Mouse (Mus musculus) forebrain, embryonic 11.5 days (tissue): Measurements from ENCODE around the gene Serpinb6a. TPM values are rescaled to one million over a fixed set of nuclear protein-coding genes. Genes with fewer than 3 reads are reported as not detected.
"Not testable (repeated sequence)": the region's sequence is repeated elsewhere in the genome, so short reads cannot be mapped to it uniquely, and the experiment has no call there.

Experiments used
- ATAC-seq: fragments of 200-750 bp; cut with Nextera tagmentation; replicated peaks from 2 replicates; pipeline ENCODE4 v1.8.0; 2017; ENCODE audit warnings: moderate TSS enrichment; ENCODE audit not compliant: low FRiP score
- DNase-seq: peaks from one replicate; pipeline ENCODE4 v3.0.0-alpha.2; 2017; ENCODE audit warnings: low spot score
- H3K27ac ChIP-seq: fragments of 300-500 bp; sonication (generic); 2 replicates; pipeline ENCODE4 v1.5.1; 2014; ENCODE audit warnings: low read depth, low read length
- H3K27me3 ChIP-seq: fragments of 300-500 bp; sonication (generic); 2 replicates; pipeline ENCODE4 v1.6.1; 2014; ENCODE audit warnings: mild to moderate bottlenecking, low read length, mixed read lengths; ENCODE audit not compliant: control insufficient read depth, insufficient read depth
- H3K36me3 ChIP-seq: fragments of 300-500 bp; sonication (generic); 2 replicates; pipeline ENCODE4 v1.6.1; 2014; ENCODE audit warnings: mild to moderate bottlenecking, low read length, moderate library complexity, mixed read lengths; ENCODE audit not compliant: control insufficient read depth, insufficient read depth
- H3K4me1 ChIP-seq: fragments of 300-500 bp; sonication (generic); replicated peaks from 2 replicates; pipeline ENCODE4 v1.6.1; 2014; ENCODE audit warnings: low read length, mixed read lengths; ENCODE audit not compliant: control insufficient read depth, insufficient read depth
- H3K4me2 ChIP-seq: fragments of 300-500 bp; sonication (generic); 2 replicates; pipeline ENCODE4 v1.6.1; 2014; ENCODE audit warnings: low read depth, mild to moderate bottlenecking, low read length, moderate library complexity, mixed read lengths; ENCODE audit not compliant: severe bottlenecking
- H3K4me3 ChIP-seq: fragments of 300-500 bp; sonication (generic); 2 replicates; pipeline ENCODE4 v1.5.1; 2014; ENCODE audit warnings: low read depth, low read length
- H3K9ac ChIP-seq: fragments of 300-500 bp; sonication (generic); 2 replicates; pipeline ENCODE4 v1.6.1; 2014; ENCODE audit warnings: low read length
- H3K9me3 ChIP-seq: fragments of 300-500 bp; sonication (generic); 2 replicates; pipeline ENCODE4 v1.6.1; 2016; ENCODE audit warnings: low read length, mixed read lengths; ENCODE audit not compliant: control insufficient read depth
- WGBS: fragments of 180-500 bp; shearing (Covaris S2); extraction: QIAGEN DNeasy Blood & Tissue Kit; methylation state at CpG from one replicate; pipeline ENCODE4 v1.1.7; 2014; 5-methylcytosine and 5-hydroxymethylcytosine counted together
- polyA plus RNA-seq: library from polyadenylated mRNA; unstranded; fragments of >200 nt; fragmentation: Nextera tagmentation; extraction: Ambion mirVana; gene quantifications from 2 replicates; pipeline ENCODE4 v1.2.1, GENCODE M21; 2014

Gene Serpinb6a
- polyA plus RNA-seq, 1 experiment from 2014 or later = 31.8 TPM

GRCm38 (mm10) chr13:33937587-33937986 is 65.0 kb downstream of the Serpinb6a start:
- DNase-seq, H3K9ac ChIP-seq, H3K27me3 ChIP-seq, ATAC-seq, H3K36me3 ChIP-seq, H3K4me1 ChIP-seq, H3K4me2 ChIP-seq, H3K9me3 ChIP-seq, H3K4me3 ChIP-seq, H3K27ac ChIP-seq: not testable (repeated sequence)

DNA sequence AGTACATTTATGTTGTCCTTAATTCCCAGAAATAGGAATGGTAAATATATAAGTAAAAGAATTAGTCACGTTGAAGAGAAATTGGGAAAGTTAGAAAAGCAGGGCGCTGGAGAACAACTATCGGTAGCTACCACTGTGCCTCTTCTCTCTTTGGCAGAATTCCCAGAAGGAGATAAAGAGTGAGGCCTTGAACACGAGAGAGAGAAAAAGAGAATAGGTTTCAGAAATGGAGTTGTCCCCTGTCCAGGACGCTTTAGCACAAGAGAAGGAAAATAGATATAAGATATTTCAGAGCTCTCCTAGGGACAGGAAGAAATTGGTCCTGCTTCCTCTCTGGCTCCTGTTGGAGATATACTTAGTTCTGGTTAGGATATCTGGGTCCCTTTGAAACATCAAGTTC is 65.4 kb downstream of the Serpinb6a start:
- H3K4me3 ChIP-seq = no peak overlapping the region
- no peak overlapping the region for H3K9ac ChIP-seq
- no peaks in the 10 kb centered on the region for H3K36me3 ChIP-seq
- H3K4me2 ChIP-seq = no peak overlapping the region
- DNase-seq (no peak), ATAC-seq (no peak)
- H3K27ac ChIP-seq = no peak overlapping the region
- no peaks in the 10 kb centered on the region for H3K9me3 ChIP-seq
- no peaks in the 10 kb centered on the region for H3K4me1 ChIP-seq
- no peaks in the 10 kb centered on the region for H3K27me3 ChIP-seq
- WGBS = 95% methylated on average over 5 of the region's 5 CpGs

DNA sequence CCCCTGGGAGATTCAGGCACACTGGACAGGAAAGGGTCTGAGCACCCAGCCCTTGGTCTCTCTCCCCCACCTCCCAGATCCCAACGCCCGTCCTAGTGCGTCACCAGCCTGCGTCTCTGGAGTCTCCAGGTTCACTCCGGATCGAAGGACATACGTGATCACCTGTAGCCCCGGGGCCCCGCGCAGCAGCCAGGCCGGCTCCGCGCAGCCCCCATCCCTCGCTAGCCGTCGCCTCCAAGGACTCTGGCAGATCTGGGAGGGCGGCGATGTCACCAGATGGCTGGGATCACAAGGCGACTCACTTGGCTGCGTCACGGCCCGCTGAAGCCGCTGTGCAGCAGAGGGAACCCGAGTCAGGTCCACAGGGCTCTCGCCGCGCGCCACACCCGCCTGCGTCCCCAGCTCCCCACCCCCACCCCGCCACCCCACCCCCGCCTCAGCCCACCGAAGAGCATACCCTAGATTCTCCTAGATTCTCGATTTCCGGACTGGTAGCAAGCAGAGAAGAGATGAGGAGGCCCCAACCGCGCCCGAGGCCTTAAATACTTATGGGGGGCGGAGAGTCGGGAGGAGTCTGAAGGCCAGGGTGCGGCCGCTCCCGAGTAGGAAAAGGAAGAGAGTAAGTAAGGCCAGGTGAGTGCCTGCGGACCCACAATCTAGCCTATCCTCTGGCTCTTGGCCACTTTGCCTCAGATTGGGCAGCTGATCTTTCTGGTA is 67.0 kb downstream of the Serpinb6a start:
- DNase-seq (peak; percentile 81), ATAC-seq (peak; percentile 90)
- H3K4me2 ChIP-seq = peak overlapping the region; percentile 87
- H3K4me3 ChIP-seq = peak overlapping the region; percentile 45
- no peaks in the 10 kb centered on the region for H3K36me3 ChIP-seq
- H3K27ac ChIP-seq = no peak overlapping the region
- H3K4me1 ChIP-seq = no peaks in the 10 kb centered on the region
- H3K27me3 ChIP-seq = no peaks in the 10 kb centered on the region
- H3K9ac ChIP-seq = peak overlapping the region; percentile 73
- under 1% methylated on average over 44 of the region's 44 CpGs for WGBS
- H3K9me3 ChIP-seq = no peaks in the 10 kb centered on the region

- ATAC-seq = no peak
- Histone ChIP-seq H3K4me3 (no peak overlapping the region), H3K36me3 (no peaks in the 10 kb centered on the region), H3K9ac (no peak overlapping the region), H3K4me1 (no peaks in the 10 kb centered on the region), H3K27me3 (no peaks in the 10 kb centered on the region), H3K4me2 (peak overlapping the region; percentile 87; the same call in 1 of the 2 replicates), H3K27ac (no peak overlapping the region), H3K9me3 (no peaks in the 10 kb centered on the region)
- 81% methylated on average over 6 of the region's 6 CpGs for WGBS
- no peak for DNase-seq
Observed at GRCm38 (mm10) chr13:33934743-33935142, 67.9 kb downstream of the Serpinb6a start.

- Histone ChIP-seq H3K27me3 (no peaks in the 10 kb centered on the region), H3K9ac (no peak overlapping the region), H3K4me3 (no peak overlapping the region), H3K4me1 (no peaks in the 10 kb centered on the region), H3K27ac (no peak overlapping the region), H3K9me3 (no peaks in the 10 kb centered on the region), H3K4me2 (no peak overlapping the region), H3K36me3 (no peaks in the 10 kb centered on the region)
- 86% methylated on average over 3 of the region's 3 CpGs for WGBS
- no peak for DNase-seq
- no peak for ATAC-seq
Observed at GRCm38 (mm10) chr13:33930912-33931311, 71.7 kb downstream of the Serpinb6a start.

DNA sequence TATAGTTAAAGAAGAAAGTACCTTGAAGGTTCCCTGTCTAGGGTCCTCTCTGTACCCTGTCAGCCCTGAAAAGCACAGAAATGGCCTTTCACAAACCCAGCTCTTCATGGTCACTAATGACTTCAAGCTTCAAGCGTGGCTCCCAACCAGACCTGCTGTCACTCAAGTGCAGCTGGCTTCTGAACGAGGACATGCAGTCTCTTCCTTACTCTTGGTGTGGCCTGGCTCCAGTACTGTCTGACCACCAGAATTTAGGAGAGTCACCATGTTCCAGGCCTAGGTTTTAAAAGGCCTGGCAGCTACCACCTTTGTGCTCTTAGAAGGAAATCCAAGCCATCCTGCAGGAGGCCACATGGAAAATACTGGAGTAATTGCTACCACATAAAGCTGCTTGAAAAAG is 72.3 kb downstream of the Serpinb6a start:
- ATAC-seq = no peak
- no peaks in the 10 kb centered on the region for H3K4me1 ChIP-seq
- 84% methylated on average over 2 of the region's 2 CpGs for WGBS

GRCm38 (mm10) chr13:33921699-33922098 is 80.9 kb downstream of the Serpinb6a start:
- DNase-seq = no peak

More for the DNA sequence above, 72.3 kb downstream of the Serpinb6a start:
- Histone ChIP-seq H3K27ac (no peak overlapping the region), H3K4me2 (no peak overlapping the region), H3K9ac (no peak overlapping the region), H3K27me3 (no peaks in the 10 kb centered on the region), H3K9me3 (no peaks in the 10 kb centered on the region), H3K36me3 (no peaks in the 10 kb centered on the region), H3K4me3 (no peak overlapping the region)
- no peak for DNase-seq

GRCm38 (mm10) chr13:33921041-33921440 is 81.6 kb downstream of the Serpinb6a start:
- Histone ChIP-seq H3K4me2 (no peak overlapping the region), H3K27ac (no peak overlapping the region)
- 87% methylated on average over 6 of the region's 6 CpGs for whole genome bisulfite sequencing

More at GRCm38 (mm10) chr13:33921699-33922098, 80.9 kb downstream of the Serpinb6a start:
- 87% methylated on average over 5 of the region's 5 CpGs for WGBS
- Histone ChIP-seq H3K36me3 (no peaks in the 10 kb centered on the region), H3K9me3 (no peaks in the 10 kb centered on the region), H3K27ac (no peak overlapping the region), H3K4me1 (no peaks in the 10 kb centered on the region), H3K4me3 (no peak overlapping the region), H3K27me3 (no peaks in the 10 kb centered on the region), H3K4me2 (no peak overlapping the region), H3K9ac (no peak overlapping the region)
- ATAC-seq = no peak

GRCm38 (mm10) chr13:33906821-33907220 is 95.8 kb downstream of the Serpinb6a start:
- H3K36me3 ChIP-seq = no peaks in the 10 kb centered on the region
- no peaks in the 10 kb centered on the region for H3K9me3 ChIP-seq
- 75% methylated on average over 3 of the region's 3 CpGs for WGBS
- no peak overlapping the region for H3K4me3 ChIP-seq
- H3K4me2 ChIP-seq = no peak overlapping the region
- H3K4me1 ChIP-seq = no peaks in the 10 kb centered on the region
- ATAC-seq = no peak
- H3K27ac ChIP-seq = no peak overlapping the region
- H3K9ac ChIP-seq = no peak overlapping the region
- H3K27me3 ChIP-seq = no peaks in the 10 kb centered on the region
- DNase-seq = no peak

More at GRCm38 (mm10) chr13:33921041-33921440, 81.6 kb downstream of the Serpinb6a start:
- H3K4me1 ChIP-seq = no peaks in the 10 kb centered on the region
- no peak overlapping the region for H3K4me3 ChIP-seq
- no peak overlapping the region for H3K9ac ChIP-seq
- DNase-seq (no peak), ATAC-seq (no peak)
- no peaks in the 10 kb centered on the region for H3K27me3 ChIP-seq
- H3K36me3 ChIP-seq = no peaks in the 10 kb centered on the region
- no peaks in the 10 kb centered on the region for H3K9me3 ChIP-seq
